Mouse (Mus musculus): ENCODE measurements around the gene Nsfl1c.

Nsfl1c gene

DNA sequence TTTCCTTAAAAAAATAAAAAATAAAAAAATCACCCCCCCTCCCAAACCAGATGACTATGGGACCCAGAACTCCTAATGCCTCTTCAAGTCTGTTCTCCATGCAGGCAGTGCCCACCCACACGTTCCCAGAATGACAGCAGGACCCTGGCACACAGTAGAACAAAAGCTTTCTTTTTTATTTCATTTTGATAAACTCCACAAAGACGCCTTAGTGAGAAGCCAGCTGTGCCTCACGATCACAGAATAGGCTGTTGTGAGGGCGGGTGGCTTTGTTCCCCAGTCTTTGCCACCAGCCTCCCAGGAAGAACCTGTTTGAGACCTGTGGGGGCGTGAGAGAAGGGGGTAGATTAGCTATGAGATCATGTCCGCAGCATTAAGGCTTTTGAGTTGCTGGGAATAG is 50.7 kb downstream of the Nsfl1c start:
- DNase-seq = peak; percentile 89

- peak; percentile 90 for DNase-seq
These were observed 52.6 kb downstream of the Nsfl1c start for GRCm38 (mm10) chr2:151546571-151546970.

- DNase-seq = peak; percentile 82
These were observed 55.7 kb downstream of the Nsfl1c start for GRCm38 (mm10) chr2:151549615-151550121.

Data from heart, adult 11 months (tissue).